Mouse (Mus musculus) inflammation-experienced regulatory T-cells, adult 6 months (primary cell): ENCODE results near the gene Stk32c. TPM values are rescaled to one million over a fixed set of nuclear protein-coding genes. Genes with fewer than 3 reads are reported as not detected.
A peak's percentile ranks its signal among the peaks of the same experiment; 100 is the strongest.

Experiments used
- ATAC-seq: one replicate; pipeline ENCODE4 v1.8.0; 2017
- polyA plus RNA-seq, 3 experiments: library from polyadenylated mRNA; unstranded; fragments of 100-300 nt; shearing (Covaris generic); gene quantifications; one replicate each; pipeline ENCODE4 v1.2.1; 2017

Gene Stk32c
- 1 to 10 TPM in 1 of 3 experiments, under 1 TPM in 1, not detected in 1; 0.91 to 3.4 TPM for polyA plus RNA-seq

- peak; percentile 94 for ATAC-seq
Measured at GRCm38 (mm10) chr7:139212754-139213745, at the start of gene Stk32c, which contains the start of gene Lrrc27. Gene Stk32c, minus strand, starts transcription at chr7:139213307. Gene Lrrc27, plus strand, starts transcription at chr7:139212988.

- ATAC-seq: no peak
Measured at GRCm38 (mm10) chr7:139257752-139258542, 44.8 kb upstream of the Stk32c start.

DNA sequence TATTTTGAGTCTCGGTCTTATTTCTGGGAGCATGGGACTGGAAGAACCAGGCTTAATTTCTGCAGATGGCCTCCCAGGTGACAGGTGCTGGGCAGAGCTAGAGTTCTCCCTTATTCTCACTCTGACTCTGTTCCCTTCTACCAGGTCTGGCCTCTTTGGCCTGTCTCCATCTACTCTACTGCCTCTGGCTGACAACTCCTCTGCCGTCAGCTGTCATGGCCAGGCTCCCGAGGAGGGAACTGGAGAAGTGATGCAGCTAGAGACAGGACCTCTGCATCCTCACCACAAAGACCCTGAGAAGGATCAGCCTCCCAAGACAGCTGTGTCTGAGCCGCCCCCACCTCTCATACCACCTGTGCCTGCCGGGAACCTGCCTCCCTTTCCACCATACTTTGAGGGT, 41.5 kb upstream of the Stk32c start:
- no peak for ATAC-seq

- no peak for ATAC-seq
Measured at GRCm38 (mm10) chr7:139253462-139253861, 40.4 kb upstream of the Stk32c start.

GRCm38 (mm10) chr7:139252986-139253385, 39.9 kb upstream of the Stk32c start:
- ATAC-seq: no peak

DNA sequence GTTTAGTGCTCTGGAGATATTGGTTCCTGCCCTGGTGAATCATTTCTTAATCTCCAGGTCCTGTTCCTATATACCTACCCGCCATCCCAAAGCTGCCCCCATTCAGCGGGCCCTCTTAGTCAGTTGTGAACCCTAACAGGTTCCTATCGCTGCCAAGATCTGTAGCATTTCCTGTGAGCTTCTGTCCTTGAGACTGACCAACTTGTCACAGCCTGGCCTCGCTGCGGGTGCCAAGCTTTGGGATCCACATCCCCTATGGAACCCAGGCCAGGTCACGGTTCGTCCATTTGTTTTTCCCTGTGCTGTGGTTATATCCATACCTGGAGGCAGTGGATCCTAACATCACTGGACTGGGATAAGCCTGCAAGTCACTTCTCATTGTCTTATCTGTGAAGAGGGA, 39.5 kb upstream of the Stk32c start:
- ATAC-seq: no peak

DNA sequence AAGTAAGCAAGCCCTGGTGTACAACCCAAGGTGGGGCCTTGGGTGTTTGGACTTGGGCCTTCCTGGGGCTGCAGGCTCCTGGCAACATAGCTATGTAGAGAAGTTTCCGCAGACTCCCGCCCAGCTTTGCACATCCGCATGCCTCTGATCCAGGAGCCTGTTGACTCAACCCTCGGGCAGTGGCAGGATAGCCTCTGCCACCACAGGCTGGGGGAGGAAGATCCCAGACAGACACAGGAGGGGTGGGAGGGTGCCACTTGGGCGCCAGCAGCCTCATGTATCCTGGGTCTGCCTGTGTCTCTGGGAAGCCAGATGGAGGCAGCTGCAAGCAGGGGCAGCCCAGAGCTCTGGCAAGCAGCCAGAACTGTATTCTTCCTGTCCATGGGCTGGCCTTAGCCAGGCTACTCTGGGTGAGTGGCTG, 38.8 kb upstream of the Stk32c start:
- ATAC-seq: no peak

DNA sequence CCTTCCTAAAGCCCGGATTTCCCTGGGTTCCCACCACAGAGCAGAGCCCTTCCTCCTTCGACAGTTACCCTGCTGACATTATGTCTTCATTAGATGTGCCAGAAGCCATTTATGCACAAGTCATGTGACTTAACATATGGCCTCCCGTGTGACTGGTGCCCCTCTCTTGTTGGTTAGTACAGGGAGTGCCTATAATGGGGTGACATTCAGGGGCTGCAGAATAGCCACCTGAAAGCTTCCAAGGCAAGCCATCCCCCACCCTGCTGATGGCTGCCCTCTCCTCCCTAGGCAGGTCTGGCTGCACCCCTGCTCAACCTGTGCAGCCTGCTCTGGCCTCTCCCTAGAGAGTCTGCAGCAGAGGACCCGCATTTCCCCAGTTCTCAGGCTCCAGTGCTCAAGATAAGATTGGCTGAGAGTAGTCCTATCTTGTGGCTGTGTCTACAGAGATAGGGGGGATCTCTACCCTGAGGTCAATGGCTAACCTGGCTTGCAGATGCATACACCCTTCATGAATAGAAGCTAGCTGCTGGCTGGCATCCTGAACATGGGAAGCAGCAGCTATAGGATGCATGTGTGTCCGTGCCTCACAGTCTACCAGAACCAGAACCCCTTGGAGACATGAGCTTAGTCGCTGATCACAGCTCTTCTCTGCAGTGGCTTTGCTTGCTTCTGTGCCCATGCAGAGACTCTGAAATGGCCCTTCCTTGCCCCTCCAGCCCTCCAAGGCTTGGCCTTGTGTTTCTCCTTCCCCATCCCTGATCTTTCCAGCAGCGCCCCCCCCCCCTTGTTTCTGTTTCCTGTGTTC, 36.5 kb upstream of the Stk32c start:
- ATAC-seq: peak; percentile 3

- peak; percentile 37 for ATAC-seq
Measured at GRCm38 (mm10) chr7:139248615-139249405, 35.7 kb upstream of the Stk32c start.

- peak; percentile 74 for ATAC-seq
Measured at GRCm38 (mm10) chr7:139247881-139248614, 34.9 kb upstream of the Stk32c start, which contains the start of gene Pwwp2b. Gene Pwwp2b, plus strand, starts transcription at chr7:139248482.

- ATAC-seq: no peak
Measured at GRCm38 (mm10) chr7:139246931-139247880, 34.1 kb upstream of the Stk32c start.

- no peak for ATAC-seq
Measured at GRCm38 (mm10) chr7:139246086-139246485, 33.0 kb upstream of the Stk32c start.

- no peak for ATAC-seq
Measured at GRCm38 (mm10) chr7:139239432-139239831, 26.3 kb upstream of the Stk32c start.

- no peak for ATAC-seq
Measured at GRCm38 (mm10) chr7:139235651-139236358, 22.7 kb upstream of the Stk32c start.

DNA sequence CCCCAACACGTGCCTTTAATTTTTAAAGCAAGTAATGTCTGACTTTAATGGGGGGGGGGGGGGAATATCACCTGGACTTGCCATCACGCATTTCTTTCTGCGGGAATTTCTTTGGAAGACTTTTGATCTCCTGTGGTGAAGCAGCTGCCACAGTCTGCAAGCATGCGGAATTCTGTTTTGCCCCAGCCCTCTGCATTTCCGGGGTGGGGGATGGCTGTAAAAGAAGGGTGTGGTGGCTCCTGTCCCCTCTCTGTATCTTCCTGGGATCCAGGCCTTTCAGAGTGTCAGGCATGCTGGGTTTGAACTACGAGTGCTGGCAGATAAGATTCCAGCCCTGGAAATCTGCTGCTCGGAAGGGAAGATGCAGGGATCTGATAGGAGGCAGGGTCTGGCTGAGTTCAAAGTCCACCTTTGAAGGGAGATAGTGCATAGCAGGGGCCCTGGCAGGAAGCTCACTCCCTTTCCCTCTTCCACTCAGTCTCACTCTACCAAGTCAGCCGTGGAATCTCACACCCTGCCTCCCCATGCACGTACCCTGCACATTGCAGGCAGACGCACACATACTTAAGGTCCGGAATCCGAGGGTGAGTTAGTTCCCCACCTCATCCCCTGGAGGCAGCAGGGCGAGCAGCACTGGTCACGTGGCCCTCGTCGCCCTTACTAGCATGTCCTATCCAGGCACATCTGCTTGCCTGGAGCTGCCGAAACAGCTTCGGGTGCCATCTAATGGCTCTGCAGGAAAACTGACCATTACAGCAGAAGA, 21.5 kb upstream of the Stk32c start:
- no peak for ATAC-seq

DNA sequence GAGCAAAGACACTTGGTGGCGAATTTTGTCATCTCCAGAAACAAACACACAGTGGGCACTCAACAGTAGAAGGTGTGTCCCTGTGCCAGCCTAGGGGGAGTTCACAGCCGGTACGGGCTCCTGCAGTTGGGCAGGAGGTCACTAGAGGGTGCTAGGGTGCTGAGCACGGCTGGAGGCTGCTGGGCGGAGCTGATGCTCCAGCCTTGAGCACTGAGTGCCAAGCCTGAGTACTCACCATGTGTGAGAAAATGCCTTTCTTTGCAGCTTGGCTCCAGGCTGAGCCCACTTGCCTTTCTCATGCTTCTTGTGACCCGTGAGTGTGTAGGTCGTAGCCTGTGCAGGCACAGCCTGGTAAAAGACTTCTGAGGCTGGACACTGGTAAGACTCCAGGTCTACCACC, 20.6 kb upstream of the Stk32c start:
- ATAC-seq: peak; percentile 99

DNA sequence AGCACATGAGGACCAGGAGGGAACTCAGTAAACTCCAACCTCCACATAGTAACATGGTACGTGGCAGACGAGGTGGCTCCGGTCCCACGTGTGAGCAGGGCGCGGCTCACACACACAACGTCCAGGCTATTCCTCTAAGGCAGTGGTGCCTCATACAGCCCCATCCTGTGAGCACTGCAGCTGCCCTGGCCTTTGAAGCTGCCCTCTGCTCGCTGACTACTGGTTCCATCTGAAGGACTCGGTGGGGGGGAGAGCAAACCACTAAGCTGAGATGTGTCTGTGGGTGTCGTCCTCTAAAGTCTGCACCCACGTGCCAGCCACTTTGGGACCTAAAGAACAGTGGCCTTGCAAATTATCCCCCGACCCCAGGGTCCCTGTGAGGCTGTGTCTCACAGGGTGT, 17.1 kb upstream of the Stk32c start:
- no peak for ATAC-seq

DNA sequence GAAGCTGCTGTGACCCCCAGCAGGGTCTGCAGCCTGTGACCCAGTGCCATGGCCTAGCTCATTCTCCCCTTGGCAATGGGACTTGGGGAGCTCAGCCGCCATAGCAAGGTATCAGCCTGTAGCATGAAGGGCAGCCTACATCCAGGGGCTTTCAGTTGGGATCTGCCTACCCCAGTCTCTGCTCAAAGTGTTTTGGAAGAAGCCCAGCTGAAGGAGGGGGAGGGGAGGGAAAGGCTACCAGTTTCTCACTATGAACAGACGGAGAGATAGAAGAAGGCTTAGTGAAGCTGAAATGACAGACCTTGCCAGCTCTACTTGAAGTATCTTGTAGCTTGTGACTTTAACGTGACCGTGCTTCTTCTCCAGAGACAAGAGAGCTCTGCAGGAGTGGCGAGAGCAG, 16.7 kb upstream of the Stk32c start:
- no peak for ATAC-seq
